Mouse (Mus musculus): ENCODE measurements at regions not wholly inside any gene's neighbourhood (a gene's known extent, or its start where the extent isn't known, plus 50 kb on each side); places are given as distances from the start of the nearest gene placed in this dataset.

GRCm38 (mm10) chr8:113542713-113543112 lies 92.7 kb upstream of the Mon1b start:
- TF ChIP-seq EP300 (IDR thresholded peaks at IDR 0.05; ENCODE audit: low read depth in 1 of 2, low read length in 2 of 2): no peak
- TF ChIP-seq RCOR1 (IDR thresholded peaks at IDR 0.05; ENCODE audit: low read depth, low read length): no peak
- Histone ChIP-seq H3K79me2 (ENCODE audit: control insufficient read depth, insufficient read depth, low read length, poor library complexity) (no peaks in the 10 kb centered on the region), H3K9me3 (replicated peaks; ENCODE audit: insufficient read depth, low read length) (no peaks in the 10 kb centered on the region), H3K4me3 (ENCODE audit: control insufficient read depth in 1 of 2, insufficient read depth in 1 of 2, low read depth in 2 of 2, low read length in 2 of 2) (no peak overlapping the region), H3K36me3 (ENCODE audit: control insufficient read depth in 1 of 2, insufficient read depth in 2 of 2, low read length in 2 of 2) (no peaks in the 10 kb centered on the region), H3K27ac (ENCODE audit: control insufficient read depth, low read depth, low read length) (no peak overlapping the region), H3K9ac (ENCODE audit: control insufficient read depth, low read depth, low read length, poor library complexity, severe bottlenecking) (no peak overlapping the region), H3K4me1 (ENCODE audit: control insufficient read depth in 1 of 2, insufficient read depth in 2 of 2, low read length in 2 of 2) (no peaks in the 10 kb centered on the region), H3K27me3 (ENCODE audit: control insufficient read depth in 1 of 2, insufficient read depth in 2 of 2, low read length in 2 of 2) (no peaks in the 10 kb centered on the region)
- no peak for DNase-seq (ENCODE audit: low read depth, low spot score)

GRCm38 (mm10) chr8:113549200-113549599 lies 86.2 kb upstream of the Mon1b start:
- DNase-seq (ENCODE audit: low read depth, low spot score): no peak
- no peak for TF ChIP-seq NELFE (IDR thresholded peaks at IDR 0.05; ENCODE audit: low read depth, low read length)
- TF ChIP-seq ZMIZ1 (IDR thresholded peaks at IDR 0.05; ENCODE audit: low read depth, low read length): no peak
- TF ChIP-seq JUND (IDR thresholded peaks at IDR 0.05; ENCODE audit: low read depth, low read length): no peak
- TF ChIP-seq ZKSCAN1 (IDR thresholded peaks at IDR 0.05; ENCODE audit: low read depth, low read length): no peak
- no peak for TF ChIP-seq CTCF (IDR thresholded peaks at IDR 0.05 in 2 of 3, conservative IDR thresholded peaks at IDR 0.05 in 1 of 3; ENCODE audit: control insufficient read depth in 1 of 3, insufficient read depth in 1 of 3, low read depth in 2 of 3, low read length in 3 of 3, poor library complexity in 1 of 3, severe bottlenecking in 1 of 3)
- no peak for TF ChIP-seq ETS1 (IDR thresholded peaks at IDR 0.05; ENCODE audit: low read depth, low read length)
- no peak for TF ChIP-seq GATA1 (IDR thresholded peaks at IDR 0.05; ENCODE audit: low read depth, low read length)
- no peak for TF ChIP-seq MYB (IDR thresholded peaks at IDR 0.05; ENCODE audit: low read depth, low read length)
- no peak for TF ChIP-seq RCOR1 (IDR thresholded peaks at IDR 0.05; ENCODE audit: low read depth, low read length)
- TF ChIP-seq NRF1 (IDR thresholded peaks at IDR 0.05; ENCODE audit: insufficient read depth, low read depth, low read length, poor library complexity, severe bottlenecking): no peak
- no peak for TF ChIP-seq EP300 (IDR thresholded peaks at IDR 0.05; ENCODE audit: low read depth in 1 of 2, low read length in 2 of 2)
- no peak for TF ChIP-seq CHD1 (IDR thresholded peaks at IDR 0.05; ENCODE audit: low read depth, low read length)
- TF ChIP-seq ZC3H11A (IDR thresholded peaks at IDR 0.05; ENCODE audit: low read depth, low read length): no peak
- no peak for TF ChIP-seq CHD2 (IDR thresholded peaks at IDR 0.05; ENCODE audit: low read length)
- no peak for TF ChIP-seq SMC3 (IDR thresholded peaks at IDR 0.05; ENCODE audit: low read depth, low read length)
- no peak for TF ChIP-seq UBTF (IDR thresholded peaks at IDR 0.05; ENCODE audit: borderline replicate concordance, insufficient read depth, low read depth, low read length)
- no peak for TF ChIP-seq ELF1 (IDR thresholded peaks at IDR 0.05; ENCODE audit: low read depth, low read length)
- TF ChIP-seq KAT2A (conservative IDR thresholded peaks at IDR 0.05; ENCODE audit: low read depth, low read length): no peak
- TF ChIP-seq POLR2AphosphoS2 (IDR thresholded peaks at IDR 0.05; ENCODE audit: low read length): no peak
- Histone ChIP-seq H3K27ac (ENCODE audit: control insufficient read depth, low read depth, low read length) (no peak overlapping the region), H3K79me2 (ENCODE audit: control insufficient read depth, insufficient read depth, low read length, poor library complexity) (no peaks in the 10 kb centered on the region), H3K36me3 (ENCODE audit: control insufficient read depth in 1 of 2, insufficient read depth in 2 of 2, low read length in 2 of 2) (no peaks in the 10 kb centered on the region), H3K9ac (ENCODE audit: control insufficient read depth, low read depth, low read length, poor library complexity, severe bottlenecking) (no peak overlapping the region), H3K4me3 (ENCODE audit: control insufficient read depth in 1 of 2, insufficient read depth in 1 of 2, low read depth in 2 of 2, low read length in 2 of 2) (no peak overlapping the region), H3K27me3 (ENCODE audit: control insufficient read depth in 1 of 2, insufficient read depth in 2 of 2, low read length in 2 of 2) (no peaks in the 10 kb centered on the region), H3K9me3 (replicated peaks; ENCODE audit: insufficient read depth, low read length) (no peaks in the 10 kb centered on the region), H3K4me1 (ENCODE audit: control insufficient read depth in 1 of 2, insufficient read depth in 2 of 2, low read length in 2 of 2) (no peaks in the 10 kb centered on the region)
